Mouse (Mus musculus): ENCODE data around the gene Cbx5. TPM values are rescaled to one million over a fixed set of nuclear protein-coding genes. Genes with fewer than 3 reads are reported as not detected.
A peak's percentile ranks its signal among the peaks of the same experiment; 100 is the strongest.
"Not testable (repeated sequence)": the region's sequence is repeated elsewhere in the genome, so short reads cannot be mapped to it uniquely, and the experiment has no call there.

Cbx5 gene
- polyA plus RNA-seq, 1 experiment from 2014 or later, result 206 TPM

- H3K9me3 ChIP-seq, result no peaks in the 10 kb centered on the region
- no peak for DNase-seq (ENCODE audit: low spot score)
- H3K36me3 ChIP-seq (replicated peaks), result no peaks in the 10 kb centered on the region
- no peak overlapping the region for H3K27ac ChIP-seq (replicated peaks)
- H3K4me1 ChIP-seq, result peaks cover 15% of the 10 kb centered on the region
- no peak overlapping the region for H3K4me3 ChIP-seq
- WGBS, result 60% methylated on average over 1 of the region's 1 CpGs
- H3K27me3 ChIP-seq (replicated peaks; ENCODE audit: low read depth, poor library complexity, severe bottlenecking), result peaks cover 15% of the 10 kb centered on the region
These were observed 20.4 kb upstream of the Cbx5 start for GRCm38 (mm10) chr15:103259989-103260388.

DNA sequence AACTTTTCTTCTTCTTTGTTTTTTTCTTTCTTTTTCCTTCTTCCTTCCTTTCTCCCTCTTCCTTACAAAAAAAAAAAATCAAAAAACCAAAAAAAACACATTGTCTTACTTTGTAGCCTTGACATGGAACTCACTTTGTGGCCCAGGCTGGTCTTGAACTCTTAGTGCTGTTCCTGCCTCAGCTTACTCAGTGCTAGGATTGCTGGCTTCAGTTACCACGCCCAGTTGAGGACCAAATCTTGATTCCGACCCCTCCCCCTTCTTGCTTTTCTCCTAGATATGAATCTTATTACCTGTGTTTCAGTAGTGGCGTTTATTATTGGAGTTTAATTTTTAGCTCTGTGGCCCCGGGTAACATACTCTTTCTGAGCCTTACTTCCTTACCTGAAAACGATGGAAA, 19.5 kb upstream of the Cbx5 start:
- 88% methylated on average over 5 of the region's 5 CpGs for WGBS
- Histone ChIP-seq H3K4me3 (no peak overlapping the region), H3K36me3 (replicated peaks) (no peaks in the 10 kb centered on the region), H3K4me1 (peaks cover 22% of the 10 kb centered on the region), H3K27ac (replicated peaks) (no peak overlapping the region), H3K9me3 (no peaks in the 10 kb centered on the region), H3K27me3 (replicated peaks; ENCODE audit: low read depth, poor library complexity, severe bottlenecking) (peaks cover 23% of the 10 kb centered on the region)
- DNase-seq (ENCODE audit: low spot score), result no peak

GRCm38 (mm10) chr15:103257790-103258728, 18.4 kb upstream of the Cbx5 start, which contains the start of gene Nfe2:
Gene Nfe2, minus strand, starts transcription at chr15:103258403.
- H3K9me3 ChIP-seq, result no peaks in the 10 kb centered on the region
- 14% methylated on average over 15 of the region's 15 CpGs for WGBS
- peaks cover 30% of the 10 kb centered on the region for H3K27me3 ChIP-seq (replicated peaks; ENCODE audit: low read depth, poor library complexity, severe bottlenecking)
- H3K4me1 ChIP-seq, result peaks cover 22% of the 10 kb centered on the region
- DNase-seq (ENCODE audit: low spot score), result peak; percentile 49
- H3K36me3 ChIP-seq (replicated peaks), result no peaks in the 10 kb centered on the region
- H3K4me3 ChIP-seq, result peak within 1 kb of the TSS; percentile 41
- H3K27ac ChIP-seq (replicated peaks), result peak within 1 kb of the TSS; percentile 52; the same call in 1 of the 2 replicates

- peaks cover 22% of the 10 kb centered on the region for H3K4me1 ChIP-seq
- no peaks in the 10 kb centered on the region for H3K9me3 ChIP-seq
- no peak for DNase-seq (ENCODE audit: low spot score)
- no peaks in the 10 kb centered on the region; the same call in 1 of the 2 replicates for H3K36me3 ChIP-seq (replicated peaks)
- no peak overlapping the region for H3K4me3 ChIP-seq
- no peak overlapping the region for H3K27ac ChIP-seq (replicated peaks)
- 90% methylated on average over 6 of the region's 6 CpGs for WGBS
- H3K27me3 ChIP-seq (replicated peaks; ENCODE audit: low read depth, poor library complexity, severe bottlenecking), result peaks cover 30% of the 10 kb centered on the region
These were observed 16.8 kb upstream of the Cbx5 start for GRCm38 (mm10) chr15:103256210-103256986.

DNA sequence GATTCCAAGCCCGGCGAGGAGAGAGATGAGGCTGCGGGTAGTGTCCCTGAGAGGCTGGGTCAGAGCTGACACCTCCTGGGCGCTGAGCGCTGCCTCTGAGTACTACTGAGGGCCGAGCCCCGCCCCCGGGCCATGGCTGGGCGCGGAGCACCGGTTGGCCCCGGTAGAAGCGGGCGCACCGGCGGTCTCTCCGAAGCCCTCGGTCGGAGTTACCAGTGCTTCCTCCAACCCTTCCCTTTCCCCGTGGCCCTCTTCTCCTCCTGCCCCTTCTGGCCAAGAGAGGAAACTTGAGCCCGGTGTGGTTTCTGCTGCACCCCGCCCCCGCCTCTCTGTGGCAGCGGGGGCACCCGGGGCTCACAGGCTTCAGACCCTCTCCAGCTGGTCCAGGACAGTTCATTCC, 15.6 kb upstream of the Cbx5 start:
- WGBS, result under 1% methylated on average over 25 of the region's 25 CpGs
- Histone ChIP-seq H3K27ac (replicated peaks) (peak overlapping the region; percentile 81), H3K36me3 (replicated peaks) (peaks cover 5% of the 10 kb centered on the region)

DNA sequence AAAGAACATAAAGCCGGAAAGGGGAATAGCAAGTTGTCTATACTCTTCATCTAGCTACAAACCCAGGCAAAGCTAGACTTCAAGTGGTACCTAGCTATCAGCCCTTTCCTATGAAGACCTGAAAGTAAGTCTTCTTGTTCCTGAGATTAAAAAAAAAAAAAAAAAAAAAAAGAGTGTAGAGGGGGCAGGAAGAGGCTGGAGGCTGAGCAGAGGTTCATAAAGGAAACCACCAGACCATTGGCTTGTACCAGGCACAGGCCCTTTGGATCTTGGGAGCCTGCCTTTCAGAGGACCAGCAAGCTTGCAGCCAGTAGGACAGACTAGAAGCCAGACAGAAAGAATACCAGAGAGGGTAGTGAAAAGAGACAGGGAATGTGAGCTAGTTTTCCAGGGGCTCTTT, 13.7 kb upstream of the Cbx5 start:
- Histone ChIP-seq H3K27ac (replicated peaks) (no peak overlapping the region), H3K4me3 (peak overlapping the region; percentile 64; the same call in 1 of the 2 replicates), H3K9me3 (no peaks in the 10 kb centered on the region), H3K36me3 (replicated peaks) (peaks cover 18% of the 10 kb centered on the region), H3K27me3 (replicated peaks; ENCODE audit: low read depth, poor library complexity, severe bottlenecking) (peaks cover 28% of the 10 kb centered on the region), H3K4me1 (peaks cover 23% of the 10 kb centered on the region)
- 100% methylated on average over 1 of the region's 1 CpGs for WGBS
- DNase-seq (ENCODE audit: low spot score), result no peak

More for the DNA sequence above, 15.6 kb upstream of the Cbx5 start:
- peak; percentile 68 for DNase-seq (ENCODE audit: low spot score)
- peaks cover 30% of the 10 kb centered on the region for H3K27me3 ChIP-seq (replicated peaks; ENCODE audit: low read depth, poor library complexity, severe bottlenecking)
- peak overlapping the region; percentile 64 for H3K4me3 ChIP-seq
- peaks cover 27% of the 10 kb centered on the region for H3K4me1 ChIP-seq
- no peaks in the 10 kb centered on the region for H3K9me3 ChIP-seq

DNA sequence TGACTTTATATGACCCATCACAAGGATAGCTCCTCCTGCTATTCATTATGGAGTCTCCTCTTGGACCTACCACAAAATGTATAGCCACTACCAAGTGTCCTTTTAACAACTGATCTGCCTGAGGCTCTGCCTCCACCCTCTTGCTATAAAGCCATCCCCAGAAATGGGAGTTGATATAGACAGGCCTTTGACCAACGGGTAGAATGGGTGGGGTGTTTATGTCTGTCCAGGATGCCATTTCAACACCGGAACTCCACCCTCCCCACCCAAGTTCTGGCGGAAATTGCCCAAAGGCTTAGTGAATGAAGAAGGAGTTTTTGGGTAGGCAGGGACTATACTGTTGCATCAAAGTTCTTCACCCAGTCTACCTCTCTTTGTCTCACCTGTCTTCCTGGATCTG, 13.0 kb upstream of the Cbx5 start:
- peaks cover 21% of the 10 kb centered on the region for H3K27me3 ChIP-seq (replicated peaks; ENCODE audit: low read depth, poor library complexity, severe bottlenecking)
- no peak overlapping the region for H3K4me3 ChIP-seq
- 94% methylated on average over 3 of the region's 3 CpGs for WGBS
- no peak for DNase-seq (ENCODE audit: low spot score)
- peaks cover 20% of the 10 kb centered on the region for H3K4me1 ChIP-seq
- no peaks in the 10 kb centered on the region for H3K9me3 ChIP-seq
- H3K36me3 ChIP-seq (replicated peaks), result peaks cover 25% of the 10 kb centered on the region
- no peak overlapping the region for H3K27ac ChIP-seq (replicated peaks)

GRCm38 (mm10) chr15:103251595-103251994, 12.0 kb upstream of the Cbx5 start:
- peaks cover 36% of the 10 kb centered on the region for H3K36me3 ChIP-seq (replicated peaks)
- H3K27me3 ChIP-seq (replicated peaks; ENCODE audit: low read depth, poor library complexity, severe bottlenecking), result peaks cover 21% of the 10 kb centered on the region
- H3K4me1 ChIP-seq, result peaks cover 20% of the 10 kb centered on the region
- WGBS, result 74% methylated on average over 1 of the region's 1 CpGs
- no peak overlapping the region for H3K27ac ChIP-seq (replicated peaks)
- H3K9me3 ChIP-seq, result no peaks in the 10 kb centered on the region
- peak overlapping the region; percentile 6; the same call in 1 of the 2 replicates for H3K4me3 ChIP-seq
- no peak for DNase-seq (ENCODE audit: low spot score)

GRCm38 (mm10) chr15:103250195-103250740, 10.7 kb upstream of the Cbx5 start:
- peaks cover 16% of the 10 kb centered on the region for H3K4me1 ChIP-seq
- peaks cover 49% of the 10 kb centered on the region for H3K36me3 ChIP-seq (replicated peaks)
- DNase-seq (ENCODE audit: low spot score), result peak; percentile 80
- no peak overlapping the region for H3K4me3 ChIP-seq
- peaks cover 16% of the 10 kb centered on the region for H3K27me3 ChIP-seq (replicated peaks; ENCODE audit: low read depth, poor library complexity, severe bottlenecking)
- WGBS, result 27% methylated on average over 2 of the region's 2 CpGs
- H3K27ac ChIP-seq (replicated peaks), result peak overlapping the region; percentile 21; the same call in 1 of the 2 replicates
- H3K9me3 ChIP-seq, result no peaks in the 10 kb centered on the region

DNA sequence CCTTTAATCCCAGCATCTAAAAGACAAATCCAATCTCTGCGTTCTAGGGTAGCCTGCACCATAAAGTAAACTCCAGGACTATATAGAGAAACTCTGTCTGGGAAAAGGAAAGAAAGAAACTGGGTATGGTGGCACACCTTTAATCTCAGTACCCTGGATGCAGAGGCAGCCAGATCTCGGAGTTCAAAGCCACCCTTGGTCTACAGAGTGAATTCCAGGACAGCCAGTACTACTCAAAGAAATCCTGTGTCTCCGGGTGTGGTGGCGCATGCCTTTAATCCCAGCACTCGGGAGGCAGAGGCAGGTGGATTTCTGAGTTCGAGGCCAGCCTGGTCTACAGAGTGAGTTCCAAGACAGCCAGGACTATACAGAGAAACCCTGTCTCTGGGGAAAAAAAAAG, 9.9 kb upstream of the Cbx5 start:
- 91% methylated on average over 6 of the region's 6 CpGs for WGBS
- not testable (repeated sequence) for DNase-seq (ENCODE audit: low spot score); H3K9me3 ChIP-seq; H3K27me3 ChIP-seq (replicated peaks; ENCODE audit: low read depth, poor library complexity, severe bottlenecking); H3K27ac ChIP-seq (replicated peaks); H3K4me3 ChIP-seq
- peaks cover 55% of the 10 kb centered on the region for H3K36me3 ChIP-seq (replicated peaks)
- peaks cover 10% of the 10 kb centered on the region for H3K4me1 ChIP-seq

GRCm38 (mm10) chr15:103248401-103249313, 9.0 kb upstream of the Cbx5 start:
- H3K4me1 ChIP-seq, result peaks cover 13% of the 10 kb centered on the region
- peak; percentile 44 for DNase-seq (ENCODE audit: low spot score)
- peaks cover 60% of the 10 kb centered on the region for H3K36me3 ChIP-seq (replicated peaks)
- no peak overlapping the region for H3K27ac ChIP-seq (replicated peaks)
- H3K4me3 ChIP-seq, result no peak overlapping the region
- peaks cover 1% of the 10 kb centered on the region; the same call in 1 of the 2 replicates for H3K27me3 ChIP-seq (replicated peaks; ENCODE audit: low read depth, poor library complexity, severe bottlenecking)
- H3K9me3 ChIP-seq, result no peaks in the 10 kb centered on the region
- 86% methylated on average over 28 of the region's 28 CpGs for WGBS

Data from embryonic facial prominence, embryonic 10.5 days (tissue).